In genomic region chr4:139208236-139209129, GRCm38 (mm10) we compare ENCODE assay signal across 1 mouse cellular context.
TF ChIP-seq lines count a peak whose summit lies in the region.

No protein-coding gene starts in this region.

TF ChIP-seq in MEL, 35 proteins besides CTCF, POLR2A, EP300 and RAD21 (continued from another document):
- TF ChIP-seq GATA1 (IDR thresholded peaks at IDR 0.05; ENCODE audit: low read depth, low read length) (no peak; the same call in 1 of the 2 replicates), MAFK (IDR thresholded peaks at IDR 0.05; ENCODE audit: borderline replicate concordance, low read depth, low read length) (no peak)
